ENCODE assay signal across 8 mouse cellular contexts in genomic region chr13:23450398-23450797, GRCm38 (mm10). TPM values are rescaled to one million over a fixed set of nuclear protein-coding genes. Genes with fewer than 3 reads are reported as not detected.
DNase-seq lines count a peak whose midpoint lies in the region; ATAC-seq lines count a peak whose summit lies in the region.

No protein-coding gene starts in this region.

- no peak overlapping the region for H3K27ac ChIP-seq in hindbrain, embryonic 11.5 days (ENCODE audit: low read depth, low read length)
- peak overlapping the region; percentile 49; the same call in 1 of the 2 replicates for H3K27ac ChIP-seq in lung, embryonic 16.5 days (ENCODE audit: low read length)

- ATAC-seq in hindbrain, embryonic 11.5 days (ENCODE audit: low FRiP score): no peak; the same call in 1 of the 2 replicates
- ATAC-seq in lung, embryonic 16.5 days (ENCODE audit: low read depth): peak; percentile 14; the same call in 1 of the 2 replicates

- no peaks in the 10 kb centered on the region for H3K9me3 ChIP-seq in hindbrain, embryonic 11.5 days (ENCODE audit: control insufficient read depth, low read length)
- H3K9me3 ChIP-seq in lung, embryonic 16.5 days (ENCODE audit: control insufficient read depth, low read length): no peaks in the 10 kb centered on the region

- no peaks in the 10 kb centered on the region for H3K27me3 ChIP-seq in hindbrain, embryonic 11.5 days (ENCODE audit: control insufficient read depth, insufficient read depth, low read length)
- H3K27me3 ChIP-seq in lung, embryonic 16.5 days (ENCODE audit: control insufficient read depth, insufficient read depth, low read depth, low read length): no peaks in the 10 kb centered on the region

- DNase-seq in MEL-GATA-1-ER (ENCODE audit: extremely low read depth, low read depth): peak; percentile 74
- DNase-seq in cerebellum, adult 9-10 months: peak; percentile 96
- peak; percentile 91 for DNase-seq in forelimb bud, embryonic 11.5 days (ENCODE audit: low read depth, low spot score)
- peak; percentile 94 for DNase-seq in hindbrain, embryonic 11.5 days (ENCODE audit: low spot score)
- DNase-seq in layer of hippocampus, postnatal 10 days (ENCODE audit: low spot score in 2 of 2): peak; percentile 79 to 91
- DNase-seq in ovary, postnatal 10 days (ENCODE audit: low spot score): peak; percentile 51
- peak; percentile 76 to 84 for DNase-seq in thymus, postnatal 10 days (ENCODE audit: low spot score in 2 of 2)

- WGBS in hindbrain, embryonic 11.5 days: under 1% methylated on average over 15 of the region's 15 CpGs
- under 1% methylated on average over 15 of the region's 15 CpGs for WGBS in lung, embryonic 16.5 days

- peak overlapping the region; percentile 55; the same call in 1 of the 2 replicates for H3K9ac ChIP-seq in hindbrain, embryonic 11.5 days (ENCODE audit: low read depth, low read length)
- H3K9ac ChIP-seq in lung, embryonic 16.5 days (ENCODE audit: low read length): peak overlapping the region; percentile 66

- no peaks in the 10 kb centered on the region for H3K4me1 ChIP-seq in hindbrain, embryonic 11.5 days (replicated peaks; ENCODE audit: control insufficient read depth, insufficient read depth, low read length)
- H3K4me1 ChIP-seq in lung, embryonic 16.5 days (replicated peaks; ENCODE audit: control insufficient read depth, insufficient read depth, low read length): no peaks in the 10 kb centered on the region

- peak overlapping the region; percentile 44; the same call in 1 of the 2 replicates for H3K4me2 ChIP-seq in hindbrain, embryonic 11.5 days (replicated peaks; ENCODE audit: low read depth, low read length)
- peak overlapping the region; percentile 78 for H3K4me2 ChIP-seq in lung, embryonic 16.5 days (ENCODE audit: low read depth, low read length)

- H3K4me3 ChIP-seq in hindbrain, embryonic 11.5 days (ENCODE audit: low read depth, low read length): peak overlapping the region; percentile 46
- H3K4me3 ChIP-seq in lung, embryonic 16.5 days (ENCODE audit: low read length): peak overlapping the region; percentile 64

- H3K36me3 ChIP-seq in hindbrain, embryonic 11.5 days (ENCODE audit: control insufficient read depth, insufficient read depth, low read length): no peaks in the 10 kb centered on the region
- H3K36me3 ChIP-seq in lung, embryonic 16.5 days (ENCODE audit: control insufficient read depth, insufficient read depth, low read length): no peaks in the 10 kb centered on the region

RNA-seq across cellular contexts. Expression of gene Btn1a1, which starts 15.3 kb away (rescaled TPM):
- not detected in 2 replicates for polyA plus RNA-seq in hindbrain, embryonic 11.5 days (2014; fragmentation: Nextera tagmentation; extraction: Ambion mirVana)
- total RNA-seq in layer of hippocampus, postnatal 10 days (2021): not detected
- 0.06 and 0.10 TPM in 2 replicates for polyA plus RNA-seq in lung, embryonic 16.5 days (2015; fragmentation: Nextera tagmentation; extraction: Ambion mirVana)

RNA-seq across cellular contexts. Expression of gene Abt1, which starts 26.7 kb away (rescaled TPM):
- polyA plus RNA-seq in hindbrain, embryonic 11.5 days (2014; fragmentation: Nextera tagmentation; extraction: Ambion mirVana): 12.1 and 13.4 TPM in 2 replicates
- 1 to 10 TPM; 7.0 to 7.5 TPM for total RNA-seq in layer of hippocampus, postnatal 10 days (2021)
- 11.8 and 12.3 TPM in 2 replicates for polyA plus RNA-seq in lung, embryonic 16.5 days (2015; fragmentation: Nextera tagmentation; extraction: Ambion mirVana)

RNA-seq across cellular contexts. Expression of gene Btn2a2, which starts 38.3 kb away (rescaled TPM):
- 0.15 and 0.18 TPM in 2 replicates for polyA plus RNA-seq in hindbrain, embryonic 11.5 days (2014; fragmentation: Nextera tagmentation; extraction: Ambion mirVana)
- total RNA-seq in layer of hippocampus, postnatal 10 days (2021): under 1 TPM; 0.53 to 0.58 TPM
- 0.20 and 0.28 TPM in 2 replicates for polyA plus RNA-seq in lung, embryonic 16.5 days (2015; fragmentation: Nextera tagmentation; extraction: Ambion mirVana)
